Mouse (Mus musculus): ENCODE results near the gene Helz. TPM values are rescaled to one million over a fixed set of nuclear protein-coding genes. Genes with fewer than 3 reads are reported as not detected.

Gene Helz
- polyA plus RNA-seq, 1 experiment = 16.3 TPM

DNA sequence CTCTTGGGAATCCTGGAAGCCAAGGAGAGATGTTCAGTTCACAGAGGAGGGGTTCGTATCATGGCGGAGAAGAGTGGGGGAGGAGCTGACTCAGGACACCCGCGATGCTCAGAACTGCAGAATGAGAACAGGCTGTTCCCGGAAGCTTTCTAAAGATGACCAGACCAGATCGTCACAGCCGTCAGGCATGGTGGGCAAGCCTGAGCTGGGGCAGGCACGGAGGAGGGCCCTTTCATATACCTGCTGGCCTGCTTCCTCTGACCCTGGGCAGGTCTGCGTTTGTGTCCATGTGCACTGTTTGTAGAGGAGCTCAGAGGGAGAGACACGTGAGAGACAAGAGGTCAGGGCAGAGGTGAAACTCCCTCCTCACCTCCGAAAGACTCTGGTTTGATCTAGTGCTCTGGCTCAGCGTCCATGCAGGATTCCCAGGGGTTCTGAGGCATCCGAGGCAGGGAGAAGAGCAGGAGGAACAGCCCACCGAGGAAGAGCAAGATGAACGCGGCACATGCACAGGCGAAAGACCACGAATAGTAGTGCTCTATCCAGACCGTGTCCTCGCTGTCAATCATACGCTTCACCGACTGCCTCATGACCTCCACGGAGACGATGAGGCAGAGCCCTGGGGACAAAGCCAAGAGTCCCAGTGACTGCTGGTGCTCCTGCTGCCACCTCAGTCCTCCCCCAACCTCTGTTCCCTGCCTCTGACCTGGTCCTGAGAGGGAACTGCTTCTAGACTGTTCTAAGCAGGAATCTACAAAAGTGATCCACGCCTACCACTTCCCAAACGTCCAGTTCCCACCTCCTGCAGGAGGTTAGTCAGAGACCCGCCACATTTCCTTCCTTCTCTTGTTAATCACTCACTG, 155.8 kb downstream of the Helz start:
- DNase-seq = peak in 1 of 2 experiments; percentile 29

DNA sequence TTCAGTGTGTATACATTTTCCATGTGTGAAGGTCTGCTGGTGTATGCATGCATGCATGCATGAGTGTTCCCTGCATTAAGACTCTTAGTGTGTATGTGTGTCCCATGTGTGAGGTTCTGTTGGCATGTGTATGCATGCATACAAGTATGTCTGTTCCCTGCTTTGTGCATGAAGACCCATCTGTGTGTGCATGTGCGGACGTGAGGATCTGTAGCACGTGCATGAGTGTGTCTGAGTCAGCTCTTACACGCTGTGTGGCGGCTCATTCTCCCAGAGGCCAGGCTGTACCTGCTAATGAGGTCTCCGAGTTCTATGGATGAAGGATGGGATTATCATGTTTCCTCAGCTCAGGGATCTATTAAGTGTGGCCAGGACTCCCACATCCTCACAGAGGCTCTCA, 157.3 kb downstream of the Helz start:
- H3K4me1 ChIP-seq (ENCODE audit: control insufficient read depth, insufficient read depth, low read length) = peaks cover 22% of the 10 kb centered on the region
- H3K27ac ChIP-seq (ENCODE audit: insufficient read depth, low read length) = no peak overlapping the region
- no peak overlapping the region for H3K4me3 ChIP-seq (replicated peaks; ENCODE audit: insufficient read depth, low read depth, low read length)
- H3K27me3 ChIP-seq (ENCODE audit: control insufficient read depth, insufficient read depth, low read length) = no peaks in the 10 kb centered on the region; the same call in 1 of the 2 replicates
- WGBS = 52% methylated on average over 6 of the region's 6 CpGs
- DNase-seq = no peak
- TF ChIP-seq CTCF (IDR thresholded peaks at IDR 0.05; ENCODE audit: borderline replicate concordance, insufficient read depth, low read depth, low read length) (no peak), POLR2A (IDR thresholded peaks at IDR 0.05; ENCODE audit: borderline replicate concordance, insufficient read depth, low read length) (no peak)

More for the DNA sequence above, 155.8 kb downstream of the Helz start:
- H3K4me3 ChIP-seq (replicated peaks; ENCODE audit: insufficient read depth, low read depth, low read length) = peak overlapping the region; percentile 27
- H3K27ac ChIP-seq (ENCODE audit: insufficient read depth, low read length) = no peak overlapping the region
- no peak for TF ChIP-seq POLR2A (IDR thresholded peaks at IDR 0.05; ENCODE audit: borderline replicate concordance, insufficient read depth, low read length)
- TF ChIP-seq CTCF (IDR thresholded peaks at IDR 0.05; ENCODE audit: borderline replicate concordance, insufficient read depth, low read depth, low read length) = no peak
- H3K4me1 ChIP-seq (ENCODE audit: control insufficient read depth, insufficient read depth, low read length) = peaks cover 22% of the 10 kb centered on the region
- no peaks in the 10 kb centered on the region; the same call in 1 of the 2 replicates for H3K27me3 ChIP-seq (ENCODE audit: control insufficient read depth, insufficient read depth, low read length)
- WGBS = 18% methylated on average over 27 of the region's 27 CpGs

- H3K4me3 ChIP-seq (replicated peaks; ENCODE audit: insufficient read depth, low read depth, low read length) = no peak overlapping the region
- H3K27me3 ChIP-seq (ENCODE audit: control insufficient read depth, insufficient read depth, low read length) = no peaks in the 10 kb centered on the region; the same call in 1 of the 2 replicates
- no peak for TF ChIP-seq POLR2A (IDR thresholded peaks at IDR 0.05; ENCODE audit: borderline replicate concordance, insufficient read depth, low read length)
- no peak for TF ChIP-seq CTCF (IDR thresholded peaks at IDR 0.05; ENCODE audit: borderline replicate concordance, insufficient read depth, low read depth, low read length)
- H3K27ac ChIP-seq (ENCODE audit: insufficient read depth, low read length) = no peak overlapping the region
- DNase-seq = peak; percentile 65 to 75
- 29% methylated on average over 11 of the region's 11 CpGs for WGBS
- H3K4me1 ChIP-seq (ENCODE audit: control insufficient read depth, insufficient read depth, low read length) = peaks cover 22% of the 10 kb centered on the region
Observed at GRCm38 (mm10) chr11:107705476-107706074, 157.8 kb downstream of the Helz start.

DNA sequence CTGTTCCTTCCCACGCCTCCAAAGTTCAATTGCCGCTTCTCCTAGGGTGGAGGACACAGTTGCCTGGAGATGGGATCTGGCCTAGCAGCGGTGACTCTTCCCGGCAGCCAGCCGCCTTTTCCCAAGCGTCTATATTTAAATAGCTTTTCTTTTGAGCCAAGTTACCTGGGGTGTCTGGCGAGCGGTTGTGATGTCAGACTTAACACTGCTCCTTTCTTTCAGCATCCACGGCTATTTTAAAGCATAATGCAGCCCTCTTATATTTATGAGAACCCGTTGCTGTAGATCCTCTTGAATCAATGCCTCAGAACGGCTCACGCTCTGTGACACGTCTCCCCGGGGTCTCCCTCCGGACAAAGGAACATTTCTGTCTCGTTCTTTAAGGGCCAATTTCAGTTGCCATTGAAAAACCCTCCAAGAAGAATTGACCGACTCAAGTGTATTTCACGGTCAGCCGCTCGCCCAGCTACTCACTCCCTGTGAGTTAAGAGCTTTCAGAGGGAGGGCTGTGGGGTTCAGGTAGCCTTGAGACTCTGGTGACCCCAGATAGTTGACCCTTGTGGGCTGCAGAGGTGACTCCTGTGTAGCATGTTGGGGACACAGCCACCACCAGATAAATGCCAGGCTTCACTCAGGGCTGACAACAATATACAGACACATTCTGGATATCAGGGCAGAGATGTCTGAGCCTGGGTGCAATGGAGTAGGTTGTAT, 160.3 kb downstream of the Helz start:
- 39% methylated on average over 20 of the region's 20 CpGs for WGBS
- H3K4me3 ChIP-seq (replicated peaks; ENCODE audit: insufficient read depth, low read depth, low read length) = no peak overlapping the region
- H3K27ac ChIP-seq (ENCODE audit: insufficient read depth, low read length) = no peak overlapping the region
- H3K27me3 ChIP-seq (ENCODE audit: control insufficient read depth, insufficient read depth, low read length) = no peaks in the 10 kb centered on the region; the same call in 1 of the 2 replicates
- peak in 1 of 2 experiments; percentile 36 for DNase-seq
- TF ChIP-seq CTCF (IDR thresholded peaks at IDR 0.05; ENCODE audit: borderline replicate concordance, insufficient read depth, low read depth, low read length) (no peak), POLR2A (IDR thresholded peaks at IDR 0.05; ENCODE audit: borderline replicate concordance, insufficient read depth, low read length) (no peak)
- H3K4me1 ChIP-seq (ENCODE audit: control insufficient read depth, insufficient read depth, low read length) = peaks cover 22% of the 10 kb centered on the region

GRCm38 (mm10) chr11:107710379-107710778, 162.6 kb downstream of the Helz start:
- DNase-seq = no peak
- 74% methylated on average over 3 of the region's 3 CpGs for WGBS

GRCm38 (mm10) chr11:107714368-107714767, 166.6 kb downstream of the Helz start:
- Histone ChIP-seq H3K27me3 (ENCODE audit: control insufficient read depth, insufficient read depth, low read length) (no peaks in the 10 kb centered on the region), H3K27ac (ENCODE audit: insufficient read depth, low read length) (no peak overlapping the region), H3K4me1 (ENCODE audit: control insufficient read depth, insufficient read depth, low read length) (no peaks in the 10 kb centered on the region), H3K4me3 (replicated peaks; ENCODE audit: insufficient read depth, low read depth, low read length) (no peak overlapping the region)
- WGBS = 55% methylated on average over 7 of the region's 7 CpGs
- DNase-seq = no peak
- TF ChIP-seq CTCF (IDR thresholded peaks at IDR 0.05; ENCODE audit: borderline replicate concordance, insufficient read depth, low read depth, low read length) (no peak), POLR2A (IDR thresholded peaks at IDR 0.05; ENCODE audit: borderline replicate concordance, insufficient read depth, low read length) (no peak)

More at GRCm38 (mm10) chr11:107710379-107710778, 162.6 kb downstream of the Helz start:
- Histone ChIP-seq H3K27ac (ENCODE audit: insufficient read depth, low read length) (no peak overlapping the region), H3K4me3 (replicated peaks; ENCODE audit: insufficient read depth, low read depth, low read length) (no peak overlapping the region), H3K4me1 (ENCODE audit: control insufficient read depth, insufficient read depth, low read length) (peaks cover 2% of the 10 kb centered on the region), H3K27me3 (ENCODE audit: control insufficient read depth, insufficient read depth, low read length) (no peaks in the 10 kb centered on the region; the same call in 1 of the 2 replicates)
- TF ChIP-seq POLR2A (IDR thresholded peaks at IDR 0.05; ENCODE audit: borderline replicate concordance, insufficient read depth, low read length) (no peak), CTCF (IDR thresholded peaks at IDR 0.05; ENCODE audit: borderline replicate concordance, insufficient read depth, low read depth, low read length) (no peak)

GRCm38 (mm10) chr11:107716332-107716938, 168.7 kb downstream of the Helz start, which contains the start of gene Cacng1:
TSS of gene Cacng1 (minus strand) at chr11:107716522.
- 78% methylated on average over 16 of the region's 16 CpGs for WGBS
- DNase-seq = no peak
- no peaks in the 10 kb centered on the region for H3K27me3 ChIP-seq (ENCODE audit: control insufficient read depth, insufficient read depth, low read length)
- no peak for TF ChIP-seq CTCF (IDR thresholded peaks at IDR 0.05; ENCODE audit: borderline replicate concordance, insufficient read depth, low read depth, low read length)
- no peak for TF ChIP-seq POLR2A (IDR thresholded peaks at IDR 0.05; ENCODE audit: borderline replicate concordance, insufficient read depth, low read length)
- H3K27ac ChIP-seq (ENCODE audit: insufficient read depth, low read length) = no peak within 1 kb of the TSS
- no peaks in the 10 kb centered on the region for H3K4me1 ChIP-seq (ENCODE audit: control insufficient read depth, insufficient read depth, low read length)
- H3K4me3 ChIP-seq (replicated peaks; ENCODE audit: insufficient read depth, low read depth, low read length) = no peak within 1 kb of the TSS

Data from cerebellum, adult 2 months (tissue).